Mouse (Mus musculus) lung, adult 2 months (tissue): ENCODE data around the gene Flywch1.

Experiments
- CTCF ChIP-seq: fragments of 200-500 bp; IDR thresholded peaks from 2 replicates; pipeline ENCODE4 v1.5.1; 2011; ENCODE audit warnings: mild to moderate bottlenecking, low read length, control low read depth; ENCODE audit not compliant: insufficient read depth
- POLR2A ChIP-seq: fragments of 200-500 bp; IDR thresholded peaks from 2 replicates; pipeline ENCODE4 v1.6.1; 2011; ENCODE audit warnings: low read depth, mild to moderate bottlenecking, control low read depth, low read length, borderline replicate concordance; ENCODE audit errors: extremely low read depth

- TF ChIP-seq POLR2A = no peak
- TF ChIP-seq CTCF = no peak
Observed at GRCm38 (mm10) chr17:23789749-23790268, 18.4 kb upstream of the Flywch1 start.
